Mouse (Mus musculus) MEL (cell line): ENCODE data around the gene Dusp27. TPM values are rescaled to one million over a fixed set of nuclear protein-coding genes. Genes with fewer than 3 reads are reported as not detected.

Experiments used
- DNase-seq: peaks from one replicate; pipeline ENCODE4 v3.0.0; 2011; ENCODE audit warnings: low read depth, low spot score
- H3K27ac ChIP-seq: 2 replicates; pipeline ENCODE4 v1.5.1; 2012; ENCODE audit warnings: low read depth, mild to moderate bottlenecking, control low read depth, low read length, moderate library complexity; ENCODE audit not compliant: control insufficient read depth
- H3K27me3 ChIP-seq, 2 experiments: fragments of 150-350 bp in 1 of 2; sonication (generic) in 1 of 2; 2 replicates each; pipeline ENCODE4 v1.6.1; 2012; ENCODE audit warnings: low read length in 2 of 2, mild to moderate bottlenecking in 2 of 2, improper control_type of control experiment in 1 of 2, moderate library complexity in 1 of 2; ENCODE audit not compliant: insufficient read depth in 2 of 2, control insufficient read depth in 1 of 2
- H3K36me3 ChIP-seq, 2 experiments: 2 replicates each; pipeline ENCODE4 v1.6.1; 2012 to 2014; ENCODE audit warnings: low read length in 2 of 2, improper control_type of control experiment in 1 of 2, inconsistent platforms in 1 of 2, mild to moderate bottlenecking in 1 of 2; ENCODE audit not compliant: insufficient read depth in 2 of 2, control insufficient read depth in 1 of 2
- H3K4me1 ChIP-seq, 2 experiments: fragments of 150-350 bp in 1 of 2; sonication (generic) in 1 of 2; 2 replicates each; pipeline ENCODE4 v1.6.1; 2012; ENCODE audit warnings: low read length in 2 of 2, improper control_type of control experiment in 1 of 2, mild to moderate bottlenecking in 1 of 2; ENCODE audit not compliant: insufficient read depth in 2 of 2, control insufficient read depth in 1 of 2
- H3K4me3 ChIP-seq, 2 experiments: fragments of 150-350 bp in 1 of 2; sonication (generic) in 1 of 2; 2 replicates each; pipeline ENCODE4 v1.5.1; 2012; ENCODE audit warnings: low read depth in 2 of 2, low read length in 2 of 2, mild to moderate bottlenecking in 2 of 2, moderate library complexity in 2 of 2, control low read depth in 1 of 2, improper control_type of control experiment in 1 of 2; ENCODE audit not compliant: control insufficient read depth in 1 of 2, insufficient read depth in 1 of 2
- H3K79me2 ChIP-seq: 2 replicates; pipeline ENCODE4 v1.6.1; 2012; ENCODE audit warnings: mild to moderate bottlenecking, low read length, moderate library complexity; ENCODE audit not compliant: control insufficient read depth, poor library complexity, insufficient read depth
- H3K9ac ChIP-seq: 2 replicates; pipeline ENCODE4 v1.6.1; 2012; ENCODE audit warnings: low read depth, mild to moderate bottlenecking, control low read depth, low read length, moderate library complexity; ENCODE audit not compliant: control insufficient read depth, poor library complexity, severe bottlenecking
- H3K9me3 ChIP-seq: fragments of 150-350 bp; sonication (generic); replicated peaks from 2 replicates; pipeline ENCODE4 v1.6.1; 2012; ENCODE audit warnings: mild to moderate bottlenecking, low read length, improper control_type of control experiment, moderate library complexity; ENCODE audit not compliant: insufficient read depth
- CHD1 ChIP-seq: IDR thresholded peaks from 2 replicates; pipeline ENCODE4 v1.6.1; 2012; ENCODE audit warnings: low read depth, mild to moderate bottlenecking, inconsistent platforms, low read length, improper control_type of control experiment
- CHD2 ChIP-seq: IDR thresholded peaks from 2 replicates; pipeline ENCODE4 v1.6.1; 2011; ENCODE audit warnings: low read length, improper control_type of control experiment
- EP300 ChIP-seq, 2 experiments: IDR thresholded peaks; 2 replicates each; pipeline ENCODE4 v1.6.1; 2011; ENCODE audit warnings: improper control_type of control experiment in 2 of 2, low read length in 2 of 2, low read depth in 1 of 2, mild to moderate bottlenecking in 1 of 2
- ETS1 ChIP-seq: IDR thresholded peaks from 2 replicates; pipeline ENCODE4 v1.6.1; 2012; ENCODE audit warnings: low read depth, mild to moderate bottlenecking, inconsistent platforms, low read length, improper control_type of control experiment, moderate library complexity
- GATA1 ChIP-seq: IDR thresholded peaks from 2 replicates; pipeline ENCODE4 v1.6.1; 2011; ENCODE audit warnings: low read depth, low read length, improper control_type of control experiment
- HCFC1 ChIP-seq: IDR thresholded peaks from 2 replicates; pipeline ENCODE4 v1.6.1; 2012; ENCODE audit warnings: low read depth, mild to moderate bottlenecking, inconsistent platforms, low read length, improper control_type of control experiment, moderate library complexity
- JUND ChIP-seq: IDR thresholded peaks from 2 replicates; pipeline ENCODE4 v1.6.1; 2011; ENCODE audit warnings: low read depth, mild to moderate bottlenecking, improper control_type of control experiment, low read length
- KAT2A ChIP-seq: conservative IDR thresholded peaks from 2 replicates; pipeline ENCODE4 v1.6.1; 2012; ENCODE audit warnings: low read depth, low read length, improper control_type of control experiment, inconsistent platforms
- MAFK ChIP-seq: IDR thresholded peaks from 2 replicates; pipeline ENCODE4 v1.6.1; 2011; ENCODE audit warnings: low read depth, mild to moderate bottlenecking, low read length, improper control_type of control experiment, borderline replicate concordance
- MAX ChIP-seq: IDR thresholded peaks from 2 replicates; pipeline ENCODE4 v1.6.1; 2011; ENCODE audit warnings: low read length, improper control_type of control experiment
- MAZ ChIP-seq: IDR thresholded peaks from 2 replicates; pipeline ENCODE4 v1.6.1; 2012; ENCODE audit warnings: low read depth, mild to moderate bottlenecking, inconsistent platforms, low read length, improper control_type of control experiment
- MEF2A ChIP-seq: IDR thresholded peaks from 2 replicates; pipeline ENCODE4 v1.6.1; 2014; ENCODE audit warnings: low read depth, mild to moderate bottlenecking, inconsistent platforms, low read length, improper control_type of control experiment; ENCODE audit not compliant: poor library complexity, insufficient replicate concordance, severe bottlenecking; ENCODE audit errors: extremely low read depth
- MYB ChIP-seq: IDR thresholded peaks from 2 replicates; pipeline ENCODE4 v1.6.1; 2011; ENCODE audit warnings: mild to moderate bottlenecking, low read depth, low read length, improper control_type of control experiment
- MYC ChIP-seq: IDR thresholded peaks from 2 replicates; pipeline ENCODE4 v1.6.1; 2011; ENCODE audit warnings: low read depth, mild to moderate bottlenecking, low read length, improper control_type of control experiment, moderate library complexity
- NRF1 ChIP-seq: IDR thresholded peaks from 2 replicates; pipeline ENCODE4 v1.6.1; 2014; ENCODE audit warnings: low read depth, mild to moderate bottlenecking, inconsistent platforms, low read length, improper control_type of control experiment, moderate library complexity; ENCODE audit not compliant: poor library complexity, insufficient read depth, severe bottlenecking
- POLR2AphosphoS2 ChIP-seq: IDR thresholded peaks from 2 replicates; pipeline ENCODE4 v1.6.1; 2011; ENCODE audit warnings: low read length, improper control_type of control experiment
- SIN3A ChIP-seq: IDR thresholded peaks from 2 replicates; pipeline ENCODE4 v1.6.1; 2012; ENCODE audit warnings: low read length, improper control_type of control experiment, inconsistent platforms
- TAL1 ChIP-seq: IDR thresholded peaks from 2 replicates; pipeline ENCODE4 v1.6.1; 2012; ENCODE audit warnings: mild to moderate bottlenecking, inconsistent platforms, low read length, moderate library complexity, mixed read lengths
- TCF12 ChIP-seq: IDR thresholded peaks from 2 replicates; pipeline ENCODE4 v1.6.1; 2014; ENCODE audit warnings: low read depth, mild to moderate bottlenecking, inconsistent platforms, low read length, improper control_type of control experiment, moderate library complexity
- USF2 ChIP-seq, 2 experiments: IDR thresholded peaks; 2 replicates each; pipeline ENCODE4 v1.6.1; 2011 to 2012; ENCODE audit warnings: improper control_type of control experiment in 2 of 2, low read length in 2 of 2, borderline replicate concordance in 1 of 2, inconsistent platforms in 1 of 2, low read depth in 1 of 2, mild to moderate bottlenecking in 1 of 2; ENCODE audit not compliant: insufficient read depth in 1 of 2
- ZKSCAN1 ChIP-seq: IDR thresholded peaks from 2 replicates; pipeline ENCODE4 v1.6.1; 2012; ENCODE audit warnings: low read depth, mild to moderate bottlenecking, inconsistent platforms, low read length, improper control_type of control experiment, moderate library complexity
- ZMIZ1 ChIP-seq: IDR thresholded peaks from 2 replicates; pipeline ENCODE4 v1.6.1; 2012; ENCODE audit warnings: low read depth, mild to moderate bottlenecking, inconsistent platforms, low read length, improper control_type of control experiment, moderate library complexity
- ZNF384 ChIP-seq: IDR thresholded peaks from 2 replicates; pipeline ENCODE4 v1.6.1; 2012; ENCODE audit warnings: low read depth, mild to moderate bottlenecking, inconsistent platforms, low read length, improper control_type of control experiment
- polyA plus RNA-seq, 2 experiments: library from polyadenylated mRNA; stranded (reverse) in 1 of 2; unstranded in 1 of 2; fragments of >175 nt in 1 of 2; fragments of >200 nt in 1 of 2; gene quantifications; 2 replicates each; pipeline versions ENCODE4 v1.2.1 to v1.2.4; 2012; ENCODE audit warnings: low replicate concordance in 2 of 2, low read depth in 1 of 2; ENCODE audit not compliant: insufficient read length in 2 of 2, insufficient read depth in 1 of 2, missing spikeins in 1 of 2
- total RNA-seq: library from RNA; depleted of rRNA; stranded (reverse); fragments of 300-350 nt; gene quantifications from 2 replicates; pipeline ENCODE4 v1.2.3, GENCODE M21; 2012

Gene Dusp27
- total and polyA plus RNA-seq, 3 experiments: not detected

- Histone ChIP-seq H3K9me3 (no peaks in the 10 kb centered on the region), H3K79me2 (no peaks in the 10 kb centered on the region), H3K4me1 (peaks cover 0 to 6% of the 10 kb centered on the region in 2 experiments; a peak in 3 of 4 replicates), H3K27me3 (no peaks in the 10 kb centered on the region; a peak in 1 of 4 replicates), H3K9ac (no peak overlapping the region), H3K4me3 (no peak overlapping the region), H3K36me3 (peaks cover 0 to 4% of the 10 kb centered on the region in 2 experiments; a peak in 2 of 4 replicates), H3K27ac (no peak overlapping the region)
- no peak for DNase-seq
- TF ChIP-seq MAFK: no peak
- TF ChIP-seq CHD2: no peak
- TF ChIP-seq HCFC1: no peak
- no peak for TF ChIP-seq EP300 (IDR thresholded peaks at IDR 0.05; ENCODE audit: low read depth in 1 of 2, low read length in 2 of 2)
These were observed 59.8 kb downstream of the Dusp27 start for GRCm38 (mm10) chr1:166067856-166068440.

- peak; percentile 20 for DNase-seq
- Histone ChIP-seq H3K4me1 (peaks cover 6% of the 10 kb centered on the region in 2 experiments; a peak in 3 of 4 replicates), H3K27me3 (no peaks in the 10 kb centered on the region), H3K4me3 (no peak overlapping the region), H3K9me3 (no peaks in the 10 kb centered on the region), H3K36me3 (peaks cover 0 to 4% of the 10 kb centered on the region in 2 experiments; a peak in 2 of 4 replicates), H3K27ac (no peak overlapping the region), H3K79me2 (no peaks in the 10 kb centered on the region), H3K9ac (no peak overlapping the region)
- TF ChIP-seq MEF2A (no peak), ZNF384 (no peak), EP300 (IDR thresholded peaks at IDR 0.05; ENCODE audit: low read depth in 1 of 2, low read length in 2 of 2) (peak; percentile 51 to 52; a peak in 3 of 4 replicates), GATA1 (peak; percentile 81), POLR2AphosphoS2 (no peak), ZKSCAN1 (no peak), MYB (no peak), TCF12 (peak; percentile 60; the same call in 1 of the 2 replicates)
These were observed 63.9 kb downstream of the Dusp27 start for GRCm38 (mm10) chr1:166063870-166064269.

- H3K4me3 ChIP-seq: no peak overlapping the region
- H3K79me2 ChIP-seq: no peaks in the 10 kb centered on the region
- H3K27me3 ChIP-seq: 0 out of 4 replicates have a peak, but pooled peaks cover 0 to 2% of the 10 kb centered on the region in 2 experiments
- TF ChIP-seq TAL1 (no peak), ETS1 (no peak), USF2 (IDR thresholded peaks at IDR 0.05; ENCODE audit: borderline replicate concordance in 1 of 2, insufficient read depth in 1 of 2, low read depth in 1 of 2, low read length in 2 of 2) (no peak), MYC (no peak), NRF1 (no peak), MAX (no peak), KAT2A (no peak), JUND (no peak), ZNF384 (no peak), SIN3A (no peak), MAZ (no peak), MAFK (no peak), CHD1 (no peak), ZMIZ1 (no peak), MEF2A (no peak)
- peaks cover 0 to 4% of the 10 kb centered on the region in 2 experiments; a peak in 2 of 4 replicates for H3K36me3 ChIP-seq
- no peak overlapping the region for H3K9ac ChIP-seq
- peaks cover 6% of the 10 kb centered on the region in 2 experiments; a peak in 3 of 4 replicates for H3K4me1 ChIP-seq
- H3K27ac ChIP-seq: no peak overlapping the region
- no peaks in the 10 kb centered on the region for H3K9me3 ChIP-seq
- peak; percentile 11 for DNase-seq
These were observed 66.2 kb downstream of the Dusp27 start for GRCm38 (mm10) chr1:166061532-166061931.
